Mouse (Mus musculus) megakaryocyte, embryonic 14.5 days (primary cell): ENCODE measurements around the gene Kif26b. TPM values are rescaled to one million over a fixed set of nuclear protein-coding genes. Genes with fewer than 3 reads are reported as not detected.
A peak's percentile ranks its signal among the peaks of the same experiment; 100 is the strongest.

Source experiments
- H3K27me3 ChIP-seq: replicated peaks from 2 replicates; pipeline ENCODE3; 2012; ENCODE audit warnings: inconsistent platforms
- H3K36me3 ChIP-seq: replicated peaks from 2 replicates; pipeline ENCODE3; 2012; ENCODE audit warnings: low read length, inconsistent platforms, mixed read lengths
- H3K4me1 ChIP-seq: 2 replicates; pipeline ENCODE4 v1.6.1; 2012; ENCODE audit warnings: inconsistent platforms
- H3K4me3 ChIP-seq: replicated peaks from 2 replicates; pipeline ENCODE3; 2012; ENCODE audit warnings: moderate library complexity, mild to moderate bottlenecking, inconsistent platforms
- H3K9me3 ChIP-seq: 2 replicates; pipeline ENCODE4 v1.6.1; 2012; ENCODE audit warnings: inconsistent platforms
- FLI1 ChIP-seq: IDR thresholded peaks from 2 replicates; pipeline ENCODE4 v1.6.1; 2012; ENCODE audit warnings: low read length, inconsistent platforms, mixed read lengths
- GATA1 ChIP-seq: IDR thresholded peaks from 3 replicates; pipeline ENCODE4 v1.6.1; 2012; ENCODE audit warnings: mixed read lengths, low read length, inconsistent platforms, borderline replicate concordance
- polyA plus RNA-seq: library from polyadenylated mRNA; stranded (reverse); fragments of >175 nt; gene quantifications from 2 replicates; pipeline ENCODE4 v1.2.3, GENCODE M21; 2012; ENCODE audit warnings: low replicate concordance; ENCODE audit not compliant: insufficient read depth

The Kif26b gene
- polyA plus RNA-seq, 1 experiment = not detected

GRCm38 (mm10) chr1:178791266-178791665, 262.3 kb downstream of the Kif26b start:
- no peaks in the 10 kb centered on the region for H3K27me3 ChIP-seq
- no peak for TF ChIP-seq FLI1
- no peak for TF ChIP-seq GATA1

GRCm38 (mm10) chr1:178792726-178793125, 263.8 kb downstream of the Kif26b start:
- H3K4me3 ChIP-seq = no peak overlapping the region
- TF ChIP-seq GATA1 (no peak), FLI1 (no peak)
- no peaks in the 10 kb centered on the region for H3K4me1 ChIP-seq
- H3K36me3 ChIP-seq = no peaks in the 10 kb centered on the region
- H3K9me3 ChIP-seq = 0 out of 2 replicates have a peak, but pooled peaks cover 2% of the 10 kb centered on the region
- no peaks in the 10 kb centered on the region for H3K27me3 ChIP-seq

More at GRCm38 (mm10) chr1:178791266-178791665, 262.3 kb downstream of the Kif26b start:
- Histone ChIP-seq H3K4me3 (no peak overlapping the region), H3K9me3 (0 out of 2 replicates have a peak, but pooled peaks cover 2% of the 10 kb centered on the region), H3K36me3 (no peaks in the 10 kb centered on the region), H3K4me1 (no peaks in the 10 kb centered on the region)

- no peak for TF ChIP-seq GATA1
- TF ChIP-seq FLI1 = no peak
- Histone ChIP-seq H3K27me3 (peaks cover 3% of the 10 kb centered on the region), H3K36me3 (no peaks in the 10 kb centered on the region), H3K4me3 (no peak overlapping the region), H3K4me1 (no peaks in the 10 kb centered on the region), H3K9me3 (0 out of 2 replicates have a peak, but pooled peaks cover 2% of the 10 kb centered on the region)
Measured at GRCm38 (mm10) chr1:178794866-178795265, 265.9 kb downstream of the Kif26b start.

- 0 out of 2 replicates have a peak, but pooled peaks cover 2% of the 10 kb centered on the region for H3K9me3 ChIP-seq
- H3K36me3 ChIP-seq = no peaks in the 10 kb centered on the region
- TF ChIP-seq GATA1 = no peak
- TF ChIP-seq FLI1 = no peak
- peaks cover 3% of the 10 kb centered on the region for H3K27me3 ChIP-seq
- no peak overlapping the region for H3K4me3 ChIP-seq
- no peaks in the 10 kb centered on the region for H3K4me1 ChIP-seq
Measured at GRCm38 (mm10) chr1:178797388-178797787, 268.5 kb downstream of the Kif26b start.

GRCm38 (mm10) chr1:178798333-178798732, 269.4 kb downstream of the Kif26b start:
- H3K4me1 ChIP-seq = no peaks in the 10 kb centered on the region
- H3K4me3 ChIP-seq = peak overlapping the region; percentile 3
- H3K27me3 ChIP-seq = peaks cover 3% of the 10 kb centered on the region
- H3K9me3 ChIP-seq = no peaks in the 10 kb centered on the region
- no peaks in the 10 kb centered on the region for H3K36me3 ChIP-seq
- TF ChIP-seq GATA1 = no peak
- no peak for TF ChIP-seq FLI1

GRCm38 (mm10) chr1:178798886-178799285, 270.0 kb downstream of the Kif26b start:
- Histone ChIP-seq H3K4me1 (no peaks in the 10 kb centered on the region), H3K4me3 (no peak overlapping the region), H3K36me3 (no peaks in the 10 kb centered on the region), H3K9me3 (no peaks in the 10 kb centered on the region), H3K27me3 (peaks cover 3% of the 10 kb centered on the region)
- no peak for TF ChIP-seq FLI1
- TF ChIP-seq GATA1 = no peak

- Histone ChIP-seq H3K27me3 (peaks cover 3% of the 10 kb centered on the region), H3K9me3 (no peaks in the 10 kb centered on the region), H3K36me3 (no peaks in the 10 kb centered on the region), H3K4me1 (no peaks in the 10 kb centered on the region), H3K4me3 (no peak overlapping the region)
- TF ChIP-seq FLI1 = no peak
- TF ChIP-seq GATA1 = no peak
Measured at GRCm38 (mm10) chr1:178799836-178800552, 271.1 kb downstream of the Kif26b start.

- no peaks in the 10 kb centered on the region for H3K9me3 ChIP-seq
- no peak overlapping the region for H3K4me3 ChIP-seq
- H3K4me1 ChIP-seq = no peaks in the 10 kb centered on the region
- no peaks in the 10 kb centered on the region for H3K36me3 ChIP-seq
- TF ChIP-seq FLI1 (no peak), GATA1 (no peak)
- peaks cover 3% of the 10 kb centered on the region for H3K27me3 ChIP-seq
Measured at GRCm38 (mm10) chr1:178803155-178803554, 274.2 kb downstream of the Kif26b start.

- Histone ChIP-seq H3K36me3 (no peaks in the 10 kb centered on the region), H3K9me3 (0 out of 2 replicates have a peak, but pooled peaks cover 7% of the 10 kb centered on the region), H3K4me1 (no peaks in the 10 kb centered on the region), H3K27me3 (no peaks in the 10 kb centered on the region), H3K4me3 (no peak overlapping the region)
- TF ChIP-seq GATA1 (no peak), FLI1 (no peak)
Measured at GRCm38 (mm10) chr1:178817476-178817875, 288.6 kb downstream of the Kif26b start.

GRCm38 (mm10) chr1:178819060-178819459, 290.1 kb downstream of the Kif26b start:
- H3K36me3 ChIP-seq = no peaks in the 10 kb centered on the region
- no peaks in the 10 kb centered on the region for H3K27me3 ChIP-seq
- no peaks in the 10 kb centered on the region for H3K9me3 ChIP-seq
- H3K4me1 ChIP-seq = no peaks in the 10 kb centered on the region
- TF ChIP-seq GATA1 (no peak), FLI1 (no peak)
- no peak overlapping the region for H3K4me3 ChIP-seq
